Mouse (Mus musculus): Measurements from ENCODE around the gene Hoxc8.
A peak's percentile ranks its signal among the peaks of the same experiment; 100 is the strongest.

Gene Hoxc8

GRCm38 (mm10) chr15:103010847-103011555 lies 20.6 kb downstream of the Hoxc8 start:
- no peak for DNase-seq

GRCm38 (mm10) chr15:103011928-103012486 lies 21.6 kb downstream of the Hoxc8 start:
- DNase-seq = no peak

- peak; percentile 74 for DNase-seq
These were observed 23.0 kb downstream of the Hoxc8 start for GRCm38 (mm10) chr15:103013238-103013984.

- peak; percentile 75 for DNase-seq
These were observed 24.0 kb downstream of the Hoxc8 start for GRCm38 (mm10) chr15:103014166-103015008.

- no peak for DNase-seq
These were observed 24.6 kb downstream of the Hoxc8 start for GRCm38 (mm10) chr15:103015009-103015399.

GRCm38 (mm10) chr15:103015406-103016166 lies 25.2 kb downstream of the Hoxc8 start:
- no peak for DNase-seq

- DNase-seq = no peak
These were observed 28.2 kb downstream of the Hoxc8 start, which contains the start of gene Hoxc4 for GRCm38 (mm10) chr15:103018636-103019035. Gene Hoxc4, plus strand, starts transcription at chr15:103018934.

GRCm38 (mm10) chr15:103020899-103021418 lies 30.6 kb downstream of the Hoxc8 start:
- DNase-seq = no peak

- DNase-seq = no peak
These were observed 31.1 kb downstream of the Hoxc8 start for GRCm38 (mm10) chr15:103021544-103021943.

- no peak for DNase-seq
These were observed 33.7 kb downstream of the Hoxc8 start for GRCm38 (mm10) chr15:103024131-103024530.

GRCm38 (mm10) chr15:103027266-103028235 lies 37.1 kb downstream of the Hoxc8 start:
- no peak for DNase-seq

- no peak for DNase-seq
These were observed 38.6 kb downstream of the Hoxc8 start for GRCm38 (mm10) chr15:103028916-103029512.

- no peak for DNase-seq
These were observed 39.7 kb downstream of the Hoxc8 start for GRCm38 (mm10) chr15:103030142-103030541.

GRCm38 (mm10) chr15:103032167-103032566 lies 41.8 kb downstream of the Hoxc8 start:
- DNase-seq = no peak

GRCm38 (mm10) chr15:103032646-103033575 lies 42.5 kb downstream of the Hoxc8 start:
- DNase-seq = no peak

- no peak for DNase-seq
These were observed 43.8 kb downstream of the Hoxc8 start for GRCm38 (mm10) chr15:103034043-103034806.

GRCm38 (mm10) chr15:103034807-103035547 lies 44.6 kb downstream of the Hoxc8 start:
- no peak for DNase-seq

- DNase-seq = no peak
These were observed 45.1 kb downstream of the Hoxc8 start for GRCm38 (mm10) chr15:103035548-103035881.
